Mouse (Mus musculus): ENCODE measurements around the gene Hes3.

The Hes3 gene

DNA sequence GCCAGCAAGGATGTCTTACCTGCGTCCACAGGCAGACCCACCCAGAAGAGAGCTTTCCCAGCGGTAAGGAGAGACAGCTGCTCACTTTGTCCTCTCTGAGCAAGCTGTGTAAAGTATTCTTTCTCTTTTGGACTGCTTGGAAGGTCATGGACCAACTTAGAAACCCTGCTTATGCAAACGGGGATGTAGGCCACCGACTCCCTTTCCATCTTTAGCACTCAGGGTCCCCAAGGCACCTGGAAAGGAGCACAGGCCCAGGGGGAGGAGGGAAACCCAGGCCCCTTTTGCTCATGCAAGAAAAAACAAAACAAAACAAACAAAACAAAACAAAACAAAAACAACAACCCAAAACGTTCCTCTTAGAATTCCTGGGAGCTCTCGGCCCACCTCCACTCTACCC, at the start of gene Hes3:
Gene Hes3, minus strand, starts transcription at position 101 of the 400 bp plus-strand sequence.
- DNase-seq (ENCODE audit: low read depth), result no peak

- DNase-seq (ENCODE audit: low read depth), result no peak
These were observed 49.3 kb upstream of the Hes3 start for GRCm38 (mm10) chr4:152340584-152341284.

GRCm38 (mm10) chr4:152339293-152339790, 47.9 kb upstream of the Hes3 start:
- no peak for DNase-seq (ENCODE audit: low read depth)

DNA sequence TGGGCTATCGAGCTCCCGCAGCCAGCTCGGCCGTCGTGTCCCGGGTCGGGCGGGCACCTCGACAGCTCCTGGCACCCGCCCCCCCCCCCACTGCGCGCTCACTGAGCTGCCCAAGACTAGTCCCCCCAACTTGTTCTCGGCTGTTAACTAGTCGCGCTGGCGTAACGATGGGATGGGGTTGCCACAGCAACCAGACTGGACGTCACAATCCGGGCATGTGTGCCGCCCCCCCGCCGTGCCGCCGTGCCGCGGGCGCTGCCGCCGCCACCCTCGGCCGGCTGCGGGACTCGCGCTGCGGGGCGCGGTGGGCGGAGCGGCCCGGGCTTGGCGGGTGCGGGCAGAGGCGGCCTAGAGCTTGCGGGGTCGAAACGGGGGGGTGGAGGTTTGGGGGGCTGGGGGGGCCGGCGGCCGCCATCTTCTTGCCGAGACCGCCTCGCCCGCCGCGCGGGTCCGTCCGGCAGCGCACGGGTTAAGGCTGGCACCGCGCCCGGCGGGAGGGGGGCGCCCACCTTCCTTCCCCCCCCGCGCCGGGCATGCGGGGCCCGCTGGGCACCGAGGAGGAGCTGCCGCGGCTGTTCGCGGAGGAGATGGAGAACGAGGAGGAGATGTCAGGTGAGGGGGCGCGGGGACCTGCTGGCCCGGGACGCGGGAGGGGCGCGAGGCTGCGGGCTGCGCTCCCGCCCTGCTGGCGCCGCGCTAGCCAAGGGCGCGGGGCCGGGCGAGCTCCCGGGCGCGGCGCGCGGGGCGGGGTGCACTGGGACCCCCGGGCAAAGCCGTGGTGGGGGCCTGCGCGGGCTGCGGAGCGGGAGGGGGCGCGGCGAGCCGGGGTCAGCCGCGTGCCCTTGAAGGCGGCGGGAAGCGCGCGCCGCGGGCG, 47.2 kb upstream of the Hes3 start, which contains the start of gene Chd5:
Gene Chd5, plus strand, starts transcription at position 233 of the 874 bp plus-strand sequence.
- DNase-seq (ENCODE audit: low read depth), result no peak

- DNase-seq (ENCODE audit: low read depth), result no peak
These were observed 46.3 kb upstream of the Hes3 start for GRCm38 (mm10) chr4:152337772-152338171.

DNA sequence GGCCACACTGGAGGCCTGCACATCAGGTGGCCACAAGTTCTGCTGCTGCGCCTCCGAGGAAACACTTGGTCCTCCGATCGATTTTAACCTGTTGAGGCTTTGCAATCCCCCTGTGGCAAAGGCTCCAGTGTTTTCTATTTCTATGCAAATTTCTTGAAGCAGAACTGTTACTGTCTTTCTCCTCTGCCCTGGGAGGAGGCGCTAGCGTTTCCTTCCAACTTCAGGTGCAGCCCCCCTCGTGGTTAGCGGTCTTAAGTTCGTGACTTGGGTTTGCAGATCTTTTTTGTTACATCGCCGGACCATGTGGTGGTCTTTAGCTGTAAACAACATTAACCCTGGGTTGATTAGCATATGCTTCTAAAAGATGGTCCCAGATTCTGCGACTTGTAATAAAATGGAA, 42.1 kb upstream of the Hes3 start:
- no peak for DNase-seq (ENCODE audit: low read depth)

GRCm38 (mm10) chr4:152332952-152333351, 41.5 kb upstream of the Hes3 start:
- DNase-seq (ENCODE audit: low read depth), result peak; percentile 87

GRCm38 (mm10) chr4:152328691-152329090, 37.2 kb upstream of the Hes3 start:
- DNase-seq (ENCODE audit: low read depth), result peak; percentile 71

DNA sequence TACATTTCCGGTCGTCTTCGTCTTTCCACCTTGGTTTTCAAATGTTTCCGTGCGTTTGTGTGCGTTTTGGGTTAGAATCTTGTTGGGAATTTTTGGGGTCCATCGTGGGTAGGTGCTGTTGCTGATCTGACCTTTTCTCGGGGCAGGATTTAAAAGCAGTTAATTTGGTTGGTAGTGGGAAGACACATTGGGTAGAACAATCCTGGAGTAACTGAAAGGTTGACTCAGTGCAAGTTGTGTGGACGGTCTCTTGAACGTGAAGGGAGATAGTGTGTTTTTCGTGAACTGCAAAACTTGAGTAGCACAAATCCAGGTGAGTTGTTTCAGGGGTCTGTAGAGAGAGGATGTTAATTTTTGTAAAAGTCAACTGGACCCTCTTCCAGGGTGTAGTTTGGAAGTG, 35.1 kb upstream of the Hes3 start:
- DNase-seq (ENCODE audit: low read depth), result no peak

GRCm38 (mm10) chr4:152325574-152326411, 34.3 kb upstream of the Hes3 start, which contains the start of gene Rpl22:
TSS of gene Rpl22 (plus strand) at chr4:152325742.
- DNase-seq (ENCODE audit: low read depth), result peak; percentile 95

DNA sequence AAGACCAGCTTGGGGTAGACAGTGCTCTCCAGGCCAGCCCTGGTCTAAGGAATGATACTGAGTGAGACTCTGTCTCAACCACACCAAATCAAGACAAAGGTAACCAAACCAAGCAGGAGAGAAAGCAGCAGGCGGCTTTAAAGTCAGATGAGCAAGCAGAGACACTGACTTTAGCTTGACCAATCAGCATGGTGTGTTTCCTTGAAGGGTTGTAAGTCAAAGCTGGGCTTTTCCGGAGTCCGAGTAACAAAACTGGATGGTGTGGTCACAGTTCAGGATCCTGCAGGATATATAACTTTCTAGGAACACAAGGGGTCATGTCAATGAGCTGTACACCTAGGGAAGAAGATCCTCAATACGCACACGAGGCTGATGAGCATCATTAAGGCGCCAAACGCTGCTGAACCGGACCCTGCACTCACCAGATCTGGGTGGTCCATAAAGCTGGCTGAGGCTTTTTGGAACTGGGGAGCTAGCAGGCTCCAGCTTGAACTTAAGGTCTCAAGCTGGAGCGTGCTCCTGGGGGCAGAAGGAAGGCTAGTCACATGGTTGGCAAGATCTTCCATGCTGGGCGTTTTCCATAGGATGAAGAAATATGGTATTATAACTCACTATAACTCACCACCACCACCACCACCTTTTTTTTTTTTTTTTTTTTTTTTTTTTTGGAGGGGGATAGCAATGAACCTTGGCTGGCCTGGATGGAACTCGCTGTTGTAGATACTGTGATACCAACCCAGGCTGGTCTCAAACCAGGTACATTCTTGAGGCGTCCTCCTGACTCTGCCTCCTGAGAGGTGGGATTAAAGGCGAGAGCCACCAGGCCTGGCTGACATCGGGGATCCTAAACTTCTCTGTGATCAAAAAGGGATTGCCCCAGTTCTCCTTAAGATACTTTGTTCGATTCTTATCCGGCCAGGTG, 33.4 kb upstream of the Hes3 start:
- peak; percentile 59 for DNase-seq (ENCODE audit: low read depth)

DNA sequence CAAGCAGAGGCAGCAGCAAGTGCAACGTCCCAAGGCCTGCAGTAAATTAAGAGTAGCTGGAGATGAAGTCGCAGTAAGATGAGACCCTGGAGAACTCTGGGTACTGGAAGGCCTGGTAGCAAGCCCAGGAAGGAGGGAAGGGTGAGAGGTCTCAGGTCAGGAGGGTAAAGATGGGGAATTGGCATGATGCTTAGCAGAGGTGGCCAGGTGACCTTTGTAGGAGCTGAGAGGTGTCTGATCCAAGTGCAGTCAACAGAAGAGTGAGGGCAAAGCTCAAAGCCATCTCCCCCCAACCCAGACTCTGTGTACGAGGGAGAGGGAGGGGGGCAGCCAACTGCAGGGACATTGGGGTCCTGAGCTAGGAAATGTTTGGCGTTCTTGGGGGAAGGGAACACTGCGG, 30.0 kb upstream of the Hes3 start:
- no peak for DNase-seq (ENCODE audit: low read depth)

- DNase-seq (ENCODE audit: low read depth), result peak; percentile 80
These were observed 27.2 kb upstream of the Hes3 start, which contains the start of gene Rnf207 for GRCm38 (mm10) chr4:152318517-152319234. TSS of gene Rnf207 (minus strand) at chr4:152318993.

- DNase-seq (ENCODE audit: low read depth), result no peak
These were observed 26.2 kb upstream of the Hes3 start for GRCm38 (mm10) chr4:152317631-152318033.

DNA sequence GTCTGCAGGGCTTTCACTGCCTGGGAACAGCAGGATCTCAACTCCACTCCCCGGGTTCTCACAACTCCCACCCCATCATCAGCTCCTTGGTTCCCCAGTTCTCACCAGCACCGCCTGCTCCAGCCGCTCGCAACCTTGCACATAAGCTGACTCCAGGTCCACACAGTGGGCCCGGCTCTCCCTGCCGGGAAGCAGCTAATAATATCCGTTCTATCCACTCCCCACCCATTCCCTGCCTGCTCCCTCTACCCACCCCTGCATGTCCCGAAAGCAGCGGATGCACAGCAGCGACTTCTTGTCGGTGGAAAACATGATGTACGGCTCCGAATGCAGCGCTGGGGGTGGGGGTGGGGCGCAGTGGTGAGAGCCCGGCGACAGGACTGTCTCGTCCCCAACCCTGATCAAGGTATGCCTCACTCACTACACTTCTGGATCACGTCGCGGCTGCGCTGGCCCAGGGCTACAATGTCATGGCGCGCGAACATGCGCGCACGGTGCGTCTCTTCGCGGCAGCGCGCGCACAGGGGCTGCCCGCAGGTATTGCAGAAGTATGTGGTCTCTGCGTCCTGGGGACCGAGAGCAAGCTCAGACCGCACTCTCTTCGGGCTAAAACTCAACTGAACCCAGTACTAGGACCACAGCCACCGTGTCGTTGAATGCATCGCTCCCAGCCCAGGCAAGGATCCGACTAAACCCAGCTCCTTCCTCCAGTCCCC, 24.2 kb upstream of the Hes3 start:
- DNase-seq (ENCODE audit: low read depth), result no peak

- DNase-seq (ENCODE audit: low read depth), result peak; percentile 60
These were observed 22.5 kb upstream of the Hes3 start for GRCm38 (mm10) chr4:152313934-152314333.

DNA sequence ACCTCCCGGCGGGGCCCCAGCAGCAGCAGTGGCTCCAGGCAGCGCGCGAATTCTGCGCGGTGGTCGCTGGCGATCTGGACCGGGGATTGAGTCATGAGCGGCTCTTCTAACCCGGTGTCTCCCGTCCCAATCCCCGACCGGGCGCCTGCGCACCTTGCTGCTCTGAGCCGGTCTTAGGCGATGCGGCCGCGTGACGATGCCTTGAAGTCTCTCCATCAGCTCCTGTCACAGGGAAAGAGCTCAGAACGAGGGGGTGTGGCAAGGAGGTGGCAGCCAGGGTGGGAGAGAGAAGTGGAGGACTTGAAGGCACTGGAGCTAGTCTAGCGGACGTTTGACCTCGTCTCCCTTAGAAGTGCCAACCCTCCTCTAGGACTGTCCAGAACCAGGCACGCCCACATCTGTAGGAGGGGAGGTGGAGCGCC, 21.8 kb upstream of the Hes3 start:
- DNase-seq (ENCODE audit: low read depth), result no peak

- no peak for DNase-seq (ENCODE audit: low read depth)
These were observed 20.7 kb upstream of the Hes3 start for GRCm38 (mm10) chr4:152312186-152312585.

- DNase-seq (ENCODE audit: low read depth), result no peak
These were observed 16.1 kb upstream of the Hes3 start for GRCm38 (mm10) chr4:152307542-152307941.
